Mouse (Mus musculus): ENCODE measurements around the gene Gas2.

The Gas2 gene

DNA sequence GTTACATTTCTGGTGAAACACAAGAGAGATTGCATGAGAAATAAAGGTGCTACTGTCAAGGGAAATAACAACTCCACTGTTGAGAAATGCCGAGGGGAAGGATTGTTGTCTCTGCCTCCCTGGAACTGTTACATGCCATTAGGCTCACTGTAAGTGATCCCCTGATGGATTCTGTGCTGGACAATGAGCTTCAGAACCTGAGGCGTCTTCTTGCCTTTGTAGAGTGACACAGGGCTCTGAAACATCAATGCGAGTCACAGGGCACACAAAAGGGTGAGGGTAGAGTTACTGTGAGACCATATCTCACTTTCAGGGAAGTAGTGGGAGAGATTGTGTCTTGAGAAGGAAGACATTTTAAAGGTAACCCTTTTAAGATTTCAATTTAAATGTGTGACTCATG, 23.5 kb downstream of the Gas2 start:
- no peak for DNase-seq

DNA sequence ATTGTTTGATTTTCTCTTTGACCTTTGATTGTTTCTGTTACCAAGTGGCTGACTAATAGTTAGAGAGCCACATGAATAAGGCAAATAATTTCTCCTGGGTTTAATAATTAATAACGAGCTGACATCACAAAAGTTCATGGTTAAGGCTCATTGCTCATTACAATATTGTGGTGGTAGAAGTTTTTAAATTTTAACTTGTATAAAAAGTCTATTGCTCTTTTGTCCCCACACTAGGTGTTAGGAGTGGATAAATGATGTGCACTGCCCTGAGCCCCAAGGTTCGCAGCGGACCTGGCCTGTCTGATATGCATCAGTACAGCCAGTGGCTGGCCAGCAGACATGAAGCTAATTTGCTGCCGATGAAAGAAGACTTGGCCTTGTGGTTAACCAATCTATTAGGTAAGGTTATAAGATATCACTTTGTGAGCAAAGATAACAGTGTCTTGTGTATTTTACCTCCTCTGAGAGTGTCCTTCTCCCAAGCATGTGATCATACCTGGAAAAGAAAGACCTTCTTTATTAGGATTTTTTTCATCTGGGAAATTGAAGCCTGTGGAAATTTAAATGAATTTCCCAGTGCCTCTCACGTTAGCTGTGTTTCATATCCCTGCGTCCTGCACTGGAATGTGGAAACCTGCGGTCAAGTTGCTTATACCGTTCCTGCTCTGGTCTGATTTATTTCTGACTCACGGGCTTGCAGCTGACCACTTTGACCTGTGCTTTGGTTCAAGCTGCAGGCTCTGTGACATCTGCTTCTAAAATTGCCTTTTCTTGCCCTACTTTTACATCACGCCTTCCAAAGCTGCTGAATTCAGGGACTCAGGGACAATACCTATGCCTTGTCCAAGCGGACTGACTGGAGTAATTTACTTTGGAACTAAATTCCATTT, 26.1 kb downstream of the Gas2 start:
- DNase-seq: no peak

DNA sequence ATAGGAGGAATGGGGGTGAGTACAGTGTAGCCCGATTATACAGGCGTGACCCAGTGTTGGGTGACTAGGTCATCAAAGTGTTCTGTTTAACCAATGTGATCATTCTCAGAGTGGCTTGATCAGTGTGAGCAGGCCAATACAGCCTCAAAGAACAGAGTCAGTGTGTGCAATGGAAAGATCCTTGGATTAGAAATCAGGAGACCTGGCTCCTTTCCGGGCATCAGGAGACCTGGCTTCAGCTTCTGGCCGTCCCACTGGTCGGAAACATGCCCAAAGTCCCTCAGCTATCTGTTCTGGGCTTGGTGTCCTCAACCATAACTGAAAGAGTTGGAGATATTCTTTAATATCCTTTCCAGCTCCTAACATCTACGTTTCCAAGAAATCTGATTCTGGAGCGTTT, 27.8 kb downstream of the Gas2 start:
- no peak for DNase-seq

DNA sequence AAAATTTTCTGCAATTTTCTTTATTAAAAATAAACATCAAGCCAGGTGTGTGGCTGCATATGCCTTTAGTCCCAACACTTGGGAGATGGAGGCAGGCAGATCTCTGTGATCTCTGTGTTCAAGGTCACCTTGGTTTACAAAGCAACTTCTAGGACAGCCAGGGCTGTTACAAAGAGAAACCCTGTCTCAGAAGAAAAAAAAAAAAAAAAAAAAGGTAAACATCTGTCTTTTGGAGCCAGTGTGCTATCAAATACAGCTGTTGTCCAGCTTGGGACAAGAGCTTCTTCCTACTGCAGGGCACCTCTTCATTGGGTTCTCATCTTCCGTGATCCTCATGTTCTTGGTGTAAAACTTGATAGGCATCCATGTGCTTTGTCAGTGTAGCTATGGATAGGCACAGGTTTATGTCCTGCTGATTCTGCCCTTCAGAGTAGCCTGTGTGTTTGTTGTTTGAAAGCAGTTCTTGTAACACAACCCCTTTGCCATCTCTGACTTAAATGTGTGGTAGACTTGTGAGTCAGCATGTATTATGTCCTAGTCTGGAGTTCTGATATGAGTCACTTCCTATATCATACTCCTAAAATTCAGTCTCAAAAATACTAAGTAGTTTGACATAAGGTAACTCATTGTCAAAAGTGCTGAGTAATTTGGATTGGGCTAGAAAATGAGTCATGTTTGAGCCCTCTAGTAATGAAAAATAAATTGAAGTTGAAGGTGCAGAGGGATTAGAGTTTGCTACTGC, 30.6 kb downstream of the Gas2 start:
- DNase-seq: no peak

DNA sequence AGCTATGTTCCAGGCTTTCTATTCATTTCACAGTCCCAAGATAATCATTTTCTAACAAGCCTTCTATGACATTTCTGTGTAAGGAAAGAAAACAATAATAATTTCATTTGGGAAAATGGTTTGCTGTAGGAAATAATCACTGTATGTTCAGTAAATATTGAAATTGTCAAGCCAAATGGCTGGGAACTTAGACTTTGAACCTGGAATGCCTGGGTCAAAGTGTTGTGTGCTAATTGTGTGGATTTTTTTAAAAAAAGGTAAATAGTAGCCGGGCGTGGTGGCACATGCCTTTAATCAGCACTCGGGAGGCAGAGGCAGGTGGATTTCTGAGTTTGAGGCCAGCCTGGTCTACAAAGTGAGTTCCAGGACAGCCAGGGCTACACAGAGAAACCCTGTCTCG, 31.2 kb downstream of the Gas2 start:
- no peak for DNase-seq

DNA sequence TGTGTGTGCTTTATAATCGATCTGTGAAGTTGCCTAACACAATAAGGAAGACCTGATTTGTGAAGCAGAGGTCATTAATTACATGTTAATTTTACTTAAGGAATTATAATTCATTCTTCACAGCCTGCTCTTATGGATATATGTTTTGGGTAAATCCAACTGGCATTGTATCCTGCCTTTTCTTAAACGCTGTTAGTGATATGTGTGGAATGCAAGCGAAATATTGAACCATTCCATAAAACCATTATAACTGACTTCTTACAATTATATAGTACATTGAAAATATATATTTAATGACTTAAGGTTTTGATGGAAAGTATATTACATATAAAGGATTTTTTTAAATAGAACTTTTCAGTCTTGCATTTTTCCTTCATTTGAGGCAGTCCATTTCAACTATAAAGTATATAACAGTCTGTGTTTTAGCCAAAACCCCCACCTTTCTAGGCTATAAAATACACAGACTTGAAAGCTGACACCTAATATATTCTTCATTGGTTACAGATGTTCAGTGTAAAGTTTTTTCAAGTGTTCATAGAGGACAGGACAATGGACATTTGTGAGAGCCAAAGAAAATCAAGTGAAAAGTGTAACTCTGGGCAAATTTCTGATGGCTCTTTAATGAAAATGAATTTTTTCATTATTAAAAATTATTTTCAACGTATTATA, 32.5 kb downstream of the Gas2 start:
- DNase-seq: no peak

DNA sequence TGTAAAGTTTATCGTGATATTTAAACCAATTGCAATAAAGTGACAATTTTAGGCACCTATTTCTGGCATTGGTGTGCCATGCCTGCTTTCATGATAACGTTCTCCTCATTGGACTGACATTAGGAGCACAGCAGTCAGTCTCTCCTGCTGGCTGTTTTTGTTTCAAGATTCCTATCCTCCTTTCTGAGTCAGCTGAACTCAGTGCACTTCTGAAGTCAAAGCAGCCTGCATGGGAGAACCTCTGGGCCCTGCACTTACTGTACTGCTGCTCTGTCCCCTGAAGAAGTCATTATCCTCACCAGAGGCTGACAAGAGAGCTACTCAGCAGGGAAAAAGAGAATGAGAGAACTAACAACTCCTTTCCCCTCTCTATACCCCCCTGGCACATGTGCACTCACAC, 33.1 kb downstream of the Gas2 start:
- no peak for DNase-seq

DNA sequence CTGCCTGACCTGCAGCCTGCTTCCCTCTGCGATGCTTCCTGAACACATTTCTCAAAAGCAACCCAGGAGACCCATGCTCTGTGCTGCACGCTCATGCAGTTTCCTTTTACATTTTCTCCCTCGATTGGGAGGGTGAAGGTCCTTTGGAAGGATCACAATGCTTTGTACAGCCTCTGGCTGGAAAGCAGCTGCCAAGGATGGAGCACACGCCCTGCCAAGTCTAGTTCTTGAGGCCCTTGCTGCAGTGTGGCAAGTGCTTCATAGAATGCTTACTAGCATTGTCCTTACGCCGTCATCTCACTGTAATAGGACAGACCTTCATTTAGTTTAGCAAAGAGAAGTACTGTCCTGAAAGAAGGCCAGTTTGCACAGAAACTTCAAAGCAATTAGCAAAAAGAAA, 37.3 kb downstream of the Gas2 start:
- no peak for DNase-seq

DNA sequence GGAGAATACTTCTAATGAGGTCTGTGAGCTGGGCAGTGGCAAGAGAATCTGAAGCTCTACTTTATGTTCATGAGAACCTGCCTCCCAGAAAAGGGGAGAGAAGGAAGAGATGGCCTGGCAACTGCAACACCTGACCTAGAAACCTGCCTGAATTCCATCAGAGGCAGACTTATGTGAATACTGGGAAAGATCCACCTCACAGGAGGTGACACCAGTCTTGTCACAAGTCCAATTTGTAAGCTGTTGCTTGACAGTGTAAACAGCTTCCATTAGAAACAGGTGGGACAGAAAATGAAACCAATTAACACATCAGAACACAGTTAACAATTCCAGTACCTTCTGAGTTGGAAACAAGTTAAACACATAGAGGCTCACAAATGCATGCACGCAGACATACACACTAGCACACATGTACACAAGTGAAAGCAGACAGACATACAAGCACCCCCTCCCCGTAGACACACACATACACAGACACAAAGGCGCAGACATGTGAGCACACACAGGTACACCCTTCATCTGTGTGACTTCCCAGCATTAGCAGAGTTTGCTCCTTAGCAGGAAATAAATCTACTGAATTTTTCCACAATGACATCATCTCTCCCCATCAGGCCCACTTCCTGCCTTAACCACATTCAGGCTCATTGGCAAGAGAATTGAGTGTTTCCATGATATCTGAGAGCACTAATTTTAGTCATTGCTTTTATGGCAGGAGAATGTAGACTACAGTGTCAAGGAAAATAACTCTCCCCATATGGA, 51.7 kb downstream of the Gas2 start:
- no peak for DNase-seq

DNA sequence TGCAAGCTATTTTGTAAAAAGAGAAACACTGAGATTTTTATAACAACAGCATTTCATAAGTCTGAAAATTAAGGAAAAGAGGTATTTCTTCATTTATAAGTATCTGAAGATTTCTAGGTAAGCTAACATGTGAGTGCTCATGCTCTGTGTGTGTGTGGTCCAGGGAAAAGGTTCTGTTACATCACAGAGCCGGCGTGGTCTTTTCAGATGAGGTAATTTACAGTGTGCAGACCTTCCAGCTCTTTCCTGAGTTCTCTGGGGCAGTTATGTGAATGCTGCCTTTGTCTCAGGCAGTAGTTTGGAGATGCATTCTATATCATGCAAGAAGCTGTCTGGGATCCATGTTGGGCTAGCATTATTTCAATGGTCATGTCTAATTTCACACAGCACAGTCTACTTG, 52.3 kb downstream of the Gas2 start:
- DNase-seq: no peak

DNA sequence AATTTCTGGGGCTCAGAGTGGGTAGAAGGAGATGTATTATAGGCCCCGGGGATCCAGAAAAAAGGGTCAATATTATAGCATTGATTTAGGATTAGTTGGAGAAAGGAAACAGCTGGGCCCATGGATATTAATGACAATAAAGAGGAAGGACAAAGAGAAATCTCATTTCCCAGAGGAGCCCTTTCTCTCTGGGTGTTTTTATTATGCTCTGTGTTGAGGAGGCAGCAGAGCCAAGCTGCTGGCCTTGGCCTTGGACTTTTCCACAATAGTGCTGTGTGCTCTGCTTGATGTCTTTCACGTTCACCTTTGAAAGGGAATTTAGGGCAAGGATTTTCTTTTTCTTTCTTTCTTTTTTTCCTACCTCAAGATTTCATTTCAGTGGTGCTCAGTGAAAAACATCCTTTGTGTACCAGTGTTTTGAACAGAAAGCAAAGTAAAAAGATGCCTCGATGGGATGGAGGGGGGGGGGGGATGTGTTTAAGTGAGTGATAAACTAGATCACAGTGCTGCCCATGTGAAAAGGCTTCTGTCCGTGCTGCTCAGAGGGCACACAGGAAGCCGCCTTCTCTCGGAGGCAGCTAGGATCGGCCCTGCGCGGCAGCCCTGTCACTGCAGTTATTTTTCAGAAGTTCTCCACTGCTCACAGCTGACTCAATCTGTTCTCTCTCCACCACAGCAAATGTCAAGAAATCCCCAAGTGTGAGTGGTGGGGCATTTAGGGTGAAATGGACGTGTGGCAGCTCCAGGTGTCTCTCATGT, 67.1 kb downstream of the Gas2 start:
- DNase-seq: no peak

DNA sequence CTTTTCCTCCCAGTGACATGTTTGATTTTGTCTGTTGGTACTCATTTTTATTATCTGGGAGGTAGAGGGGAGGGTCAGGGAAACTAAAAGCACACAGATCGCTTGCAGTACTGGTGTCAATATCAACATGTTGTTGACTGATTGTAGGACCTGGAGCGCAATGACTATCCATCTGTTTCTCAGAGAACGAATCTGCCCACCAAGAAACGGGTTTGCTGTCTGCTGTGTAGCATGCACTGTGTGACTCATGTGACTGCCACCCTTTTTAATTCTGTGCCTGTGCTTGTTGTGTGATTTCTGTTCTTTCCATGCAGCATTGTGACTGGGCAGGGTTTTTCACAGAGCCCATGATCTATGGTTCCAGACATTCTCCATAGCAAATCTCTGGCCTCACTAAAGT, 69.4 kb downstream of the Gas2 start:
- no peak for DNase-seq

DNA sequence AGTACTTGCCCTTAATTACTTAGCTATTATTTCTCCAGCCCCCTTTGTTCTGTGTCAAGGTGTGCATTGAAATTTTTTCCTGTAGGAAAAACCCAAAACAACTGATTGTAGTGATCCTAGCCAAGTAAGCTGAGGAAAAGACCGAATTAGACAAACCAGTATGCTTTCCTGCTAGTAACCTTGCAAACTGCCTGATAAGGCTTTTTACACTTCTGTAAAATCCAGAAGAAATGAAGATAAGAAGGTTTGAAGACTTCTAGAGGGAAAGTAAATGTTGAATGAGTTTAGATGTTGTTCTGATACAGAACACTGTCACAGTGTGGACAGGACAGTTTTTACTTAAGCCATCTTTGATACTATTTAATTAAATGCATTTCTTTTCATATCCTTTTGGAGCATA, 75.5 kb downstream of the Gas2 start:
- DNase-seq: no peak

DNA sequence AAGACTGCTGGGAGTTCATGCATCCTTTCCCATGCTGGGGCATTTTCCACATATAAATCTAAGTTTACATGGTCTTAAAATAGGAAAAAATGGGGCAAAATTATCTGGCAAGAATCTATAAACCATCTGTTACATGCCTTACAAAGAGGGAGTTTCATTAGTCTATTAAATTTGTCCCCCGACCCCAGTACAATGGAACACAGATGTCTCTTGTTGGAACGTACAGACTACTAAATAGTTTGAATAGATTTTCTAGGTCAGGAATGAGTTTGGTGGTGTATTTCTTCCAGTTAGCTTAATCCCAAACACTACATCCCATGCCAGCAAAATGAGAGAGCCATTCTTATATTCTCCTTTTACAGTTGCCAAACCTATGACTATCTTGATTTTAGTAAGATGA, 78.6 kb downstream of the Gas2 start:
- DNase-seq: no peak

DNA sequence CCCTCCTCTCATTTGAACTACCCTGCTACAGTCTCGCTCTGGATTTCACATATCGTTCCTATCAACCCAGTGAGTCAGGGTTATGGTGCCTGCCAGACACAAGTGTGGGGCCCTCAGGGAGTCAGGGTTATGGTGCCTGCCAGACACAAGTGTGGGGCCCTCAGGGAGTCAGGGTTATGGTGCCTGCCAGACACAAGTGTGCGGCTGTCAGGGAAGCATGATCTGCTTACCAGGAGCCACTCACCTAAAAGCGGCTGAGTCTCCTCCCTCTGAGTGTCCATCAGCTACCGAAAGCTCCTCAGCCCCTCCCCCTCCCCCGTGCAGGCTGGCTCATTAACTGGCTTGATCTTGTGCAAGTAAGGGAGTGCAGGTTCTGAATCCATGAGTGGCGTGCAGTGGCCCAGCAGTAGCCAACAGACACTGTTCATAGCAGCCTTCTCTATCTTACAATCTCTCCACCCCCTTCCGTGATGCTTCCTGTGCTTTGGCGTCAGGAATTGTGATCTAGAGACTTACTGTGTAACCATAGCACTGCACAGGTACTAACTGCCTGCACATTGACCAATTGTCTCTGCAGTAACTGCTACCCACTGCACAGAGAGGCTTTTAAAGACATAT, 93.7 kb downstream of the Gas2 start:
- DNase-seq: no peak

DNA sequence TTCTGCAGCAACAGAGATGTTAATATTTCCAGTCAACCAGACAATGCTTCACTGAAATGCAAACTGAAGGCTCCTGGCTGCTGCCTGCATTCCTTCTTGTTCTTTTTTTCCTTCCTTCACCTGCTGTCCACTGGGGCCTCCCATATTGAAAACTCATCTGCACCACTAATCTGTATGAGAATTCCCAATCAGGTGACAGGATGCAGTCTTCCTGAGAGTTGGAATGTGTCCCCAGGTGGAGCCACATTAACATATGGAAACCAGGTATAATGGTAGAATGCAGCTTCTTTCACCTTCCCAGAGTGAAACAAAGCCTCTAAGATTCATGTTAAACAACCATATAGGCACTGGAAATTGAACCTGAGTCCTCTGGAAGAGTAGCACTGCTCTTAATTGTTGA, 96.0 kb downstream of the Gas2 start:
- no peak for DNase-seq

DNA sequence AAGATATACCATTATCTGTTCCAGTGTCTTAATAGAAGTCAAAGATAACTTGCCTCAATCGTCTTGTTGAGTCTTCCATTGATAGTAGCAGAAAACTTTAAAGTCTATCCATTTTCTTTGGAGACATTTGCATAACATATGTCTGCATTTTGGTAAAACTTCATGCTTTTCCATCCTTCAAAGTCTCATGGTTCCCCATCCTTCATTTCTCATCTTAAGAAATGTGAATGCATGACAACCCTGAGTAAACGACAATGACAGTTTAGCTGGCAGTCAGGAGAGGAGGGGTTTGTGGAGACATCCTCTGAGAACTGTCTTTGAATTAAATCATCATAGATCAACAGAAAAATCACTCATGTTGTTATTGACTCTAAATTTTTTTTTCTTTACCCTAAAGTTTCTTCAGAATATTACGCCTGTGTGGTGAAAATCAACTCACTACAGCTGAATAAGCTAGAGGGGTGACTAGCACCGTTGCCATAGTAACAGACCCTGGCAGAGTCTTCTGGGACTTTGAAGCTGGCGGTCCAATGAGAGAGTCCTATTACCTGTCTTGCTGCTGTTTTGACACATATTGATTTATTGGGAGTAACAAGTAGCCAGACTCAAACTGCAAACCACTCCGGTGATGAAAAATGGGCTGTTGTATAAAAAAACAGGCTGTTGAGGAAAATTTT, 99.0 kb downstream of the Gas2 start:
- no peak for DNase-seq

DNA sequence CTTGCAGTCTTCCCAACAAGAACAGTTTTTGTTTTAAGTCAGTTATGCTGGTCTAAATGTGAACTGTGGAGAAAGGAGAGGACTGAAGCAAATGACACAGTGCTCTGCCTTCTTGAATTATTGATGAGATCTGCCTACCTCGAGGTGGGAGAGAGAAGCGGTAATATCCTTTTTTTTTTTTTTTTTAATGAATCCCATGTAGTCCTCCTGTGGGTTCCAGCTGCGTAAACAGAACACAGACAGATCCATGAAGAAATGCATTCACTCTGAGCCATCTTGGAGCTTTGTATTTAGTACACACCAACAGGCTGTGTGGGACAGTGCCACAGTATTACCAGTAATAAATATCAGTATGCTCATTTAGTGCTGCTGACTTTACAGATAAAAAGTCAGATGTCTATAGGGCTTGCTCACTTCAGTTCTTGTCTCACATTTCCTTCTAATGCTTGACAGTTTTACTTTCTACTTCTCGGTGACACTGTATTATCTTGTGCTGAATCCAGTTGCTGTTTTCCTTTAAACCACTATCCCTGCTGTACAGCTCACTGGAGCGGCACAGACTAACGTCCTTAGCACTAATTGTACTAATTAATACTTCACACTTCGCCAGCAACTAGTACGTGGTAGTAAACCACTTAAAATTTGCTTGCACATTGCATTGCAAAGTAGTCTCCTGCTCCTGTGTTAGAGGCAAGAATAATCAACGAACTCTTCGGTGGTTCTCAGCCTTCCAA, 100.6 kb downstream of the Gas2 start:
- no peak for DNase-seq

DNA sequence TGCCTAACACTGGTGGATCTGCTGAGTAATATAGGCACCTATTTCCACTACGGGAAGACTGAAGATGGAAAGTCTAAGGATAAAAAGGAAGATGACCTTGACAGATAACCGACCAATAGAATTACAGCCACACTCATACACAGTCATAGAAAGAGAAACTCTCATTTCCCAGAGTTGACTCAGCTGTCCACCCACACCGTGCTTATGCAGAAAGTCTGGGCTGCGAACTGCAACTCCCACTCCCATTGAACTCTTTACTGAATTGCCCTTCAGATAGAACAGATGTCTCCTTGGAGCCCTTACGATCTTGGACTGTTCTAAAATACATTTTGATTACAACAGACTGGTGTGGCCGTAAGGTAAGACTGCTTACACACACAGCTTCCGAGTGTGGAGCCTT, 102.9 kb downstream of the Gas2 start:
- no peak for DNase-seq

DNA sequence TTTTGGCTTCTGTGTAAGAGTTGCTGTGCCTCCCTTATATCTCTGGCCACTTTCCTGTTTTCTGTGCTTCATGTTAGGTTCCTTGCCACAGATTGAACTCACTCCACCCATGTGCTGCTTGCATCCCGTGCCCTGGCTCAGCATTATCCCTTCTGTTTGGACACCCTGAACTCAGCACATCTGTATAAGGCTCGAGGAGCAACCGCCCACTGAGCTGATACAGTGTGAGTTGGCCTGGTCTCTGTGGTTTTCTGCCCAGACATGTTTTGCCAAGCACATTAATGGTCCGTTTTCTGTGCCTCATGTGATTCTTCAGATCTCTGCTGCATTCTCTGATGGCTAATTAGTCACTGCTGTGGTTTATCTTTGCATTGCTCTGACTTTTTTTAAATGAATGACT, 105.8 kb downstream of the Gas2 start:
- no peak for DNase-seq

DNA sequence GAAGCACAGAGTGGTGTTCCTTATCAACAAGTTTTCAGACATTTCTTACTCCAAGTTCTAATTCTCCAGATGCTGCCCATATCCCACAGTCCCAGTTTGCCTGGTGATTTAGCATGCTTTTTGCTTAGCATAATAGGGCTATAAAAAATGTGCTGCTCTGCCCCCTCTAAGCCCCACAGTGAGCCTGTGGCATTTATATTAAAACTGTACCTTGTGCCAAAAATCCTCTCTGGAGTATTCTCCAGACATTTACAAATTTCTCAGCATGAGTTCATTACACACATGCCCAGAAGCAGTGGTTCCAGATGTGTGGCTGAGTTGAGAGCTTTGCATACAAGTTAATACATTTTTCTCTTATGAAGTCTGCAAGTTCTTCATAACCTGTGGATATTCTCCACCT, 107.6 kb downstream of the Gas2 start:
- no peak for DNase-seq
